ENCODE assay signal across 18 mouse cellular contexts in the genomic region with DNA sequence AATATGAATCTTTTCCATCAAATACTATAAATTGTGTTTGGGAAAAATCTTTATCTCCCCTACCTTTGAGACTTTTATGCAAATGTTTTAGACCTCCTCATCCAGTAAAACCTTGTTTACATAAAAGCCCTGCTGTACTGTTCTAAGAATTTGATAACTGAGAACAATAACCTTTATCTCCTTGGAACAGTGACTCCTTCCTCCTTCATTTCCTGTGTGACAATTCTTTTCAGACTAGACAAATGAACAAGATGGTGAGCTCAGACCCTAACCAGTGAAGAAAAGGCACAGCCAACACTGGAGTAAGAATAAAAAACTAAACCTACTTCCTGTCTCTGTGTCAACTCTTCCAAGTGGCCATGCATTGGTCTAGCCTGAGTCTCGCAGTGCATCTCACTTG.
A peak's percentile ranks its signal among the peaks of the same experiment; 100 is the strongest.
DNase-seq lines count a peak whose midpoint lies in the region; ATAC-seq and TF ChIP-seq lines count a peak whose summit lies in the region.
"Had no signal": no experiment of that assay in that cellular context is flagged by ENCODE, and none has a peak within 500 bp of the region (broad histone marks: within the 10 kb centered on the region; RNA-seq: fewer than 3 reads in every experiment).

No protein-coding gene starts in this region.

- H3K4me1 ChIP-seq in heart, embryonic 13.5 days: peaks cover 57% of the 10 kb centered on the region
- peaks cover 31% of the 10 kb centered on the region for H3K4me1 ChIP-seq in midbrain, embryonic 10.5 days
- H3K4me1 ChIP-seq in midbrain, postnatal 0 days (ENCODE audit: insufficient read depth, low read length): no peaks in the 10 kb centered on the region

- no peaks in the 10 kb centered on the region for H3K36me3 ChIP-seq in heart, embryonic 13.5 days
- H3K36me3 ChIP-seq in midbrain, embryonic 10.5 days: no peaks in the 10 kb centered on the region
- no peaks in the 10 kb centered on the region for H3K36me3 ChIP-seq in midbrain, postnatal 0 days (ENCODE audit: insufficient read depth, low read length)
- H3K36me3 ChIP-seq: forebrain, embryonic 12.5 days had no signal

- H3K27ac ChIP-seq in heart, embryonic 13.5 days (replicated peaks): 0 out of 2 replicates have a peak overlapping the region, but pooled peaks have one; percentile 2
- peak overlapping the region; percentile 63 for H3K27ac ChIP-seq in layer of hippocampus, adult 2 months
- peak overlapping the region; percentile 62 for H3K27ac ChIP-seq in midbrain, embryonic 10.5 days (replicated peaks)
- H3K27ac ChIP-seq in midbrain, postnatal 0 days (ENCODE audit: low read depth, low read length): no peak overlapping the region
- H3K27ac ChIP-seq: forebrain, embryonic 12.5 days; liver, embryonic 14.5 days; stomach, postnatal 0 days had no signal

- no peak for TF ChIP-seq CTCF in layer of hippocampus, adult 2 months (conservative IDR thresholded peaks at IDR 0.05)
- no peak for TF ChIP-seq CTCF in midbrain, postnatal 0 days (IDR thresholded peaks at IDR 0.05)

- H3K9me3 ChIP-seq in heart, embryonic 13.5 days: no peaks in the 10 kb centered on the region
- no peaks in the 10 kb centered on the region for H3K9me3 ChIP-seq in midbrain, embryonic 10.5 days (replicated peaks)
- H3K9me3 ChIP-seq in midbrain, postnatal 0 days (ENCODE audit: low read length): no peaks in the 10 kb centered on the region
- H3K9me3 ChIP-seq: forebrain, embryonic 12.5 days had no signal

- ATAC-seq in heart, embryonic 13.5 days (ENCODE audit: extremely low read depth, insufficient number of reproducible peaks, low FRiP score, low TSS enrichment): no peak
- no peak for ATAC-seq in midbrain, postnatal 0 days (ENCODE audit: low FRiP score)

- no peak overlapping the region for H3K4me2 ChIP-seq in heart, embryonic 13.5 days
- no peak overlapping the region for H3K4me2 ChIP-seq in midbrain, postnatal 0 days (ENCODE audit: low read depth, low read length, poor library complexity, severe bottlenecking)
- H3K4me2 ChIP-seq: forebrain, embryonic 12.5 days had no signal

- WGBS in heart, embryonic 13.5 days: 59% methylated on average over 1 of the region's 1 CpGs
- WGBS in midbrain, embryonic 10.5 days: 82% methylated on average over 1 of the region's 1 CpGs
- WGBS in midbrain, postnatal 0 days: 92% methylated on average over 1 of the region's 1 CpGs

- intact Hi-C loops in heart, postnatal 10 days (cut with DNase I): loop anchor here (2.0 kb wide), 2 partner anchors 27 to 49 kb away; no protein-coding TSS in a partner anchor

- no peaks in the 10 kb centered on the region for H3K27me3 ChIP-seq in heart, embryonic 13.5 days (replicated peaks)
- H3K27me3 ChIP-seq in midbrain, embryonic 10.5 days (ENCODE audit: low read depth, poor library complexity, severe bottlenecking): no peaks in the 10 kb centered on the region
- H3K27me3 ChIP-seq in midbrain, postnatal 0 days (ENCODE audit: insufficient read depth, low read length): no peaks in the 10 kb centered on the region
- H3K27me3 ChIP-seq: forebrain, embryonic 12.5 days had no signal

- H3K4me3 ChIP-seq in heart, embryonic 13.5 days: no peak overlapping the region
- no peak overlapping the region for H3K4me3 ChIP-seq in layer of hippocampus, adult 2 months
- no peak overlapping the region for H3K4me3 ChIP-seq in midbrain, embryonic 10.5 days
- H3K4me3 ChIP-seq in midbrain, postnatal 0 days (ENCODE audit: low read depth, low read length): no peak overlapping the region
- H3K4me3 ChIP-seq: forebrain, embryonic 12.5 days had no signal

- no peak overlapping the region for H3K9ac ChIP-seq in heart, embryonic 13.5 days
- no peak overlapping the region for H3K9ac ChIP-seq in midbrain, postnatal 0 days (replicated peaks; ENCODE audit: low read length, poor library complexity, severe bottlenecking)
- H3K9ac ChIP-seq: forebrain, embryonic 12.5 days; liver, embryonic 14.5 days had no signal

- DNase-seq in heart, postnatal 10 days: no peak
- no peak for DNase-seq in layer of hippocampus, adult 2 months (ENCODE audit: low spot score in 2 of 2)
- no peak for DNase-seq in layer of hippocampus, adult 18-20 months (ENCODE audit: low spot score in 2 of 2)
- DNase-seq in midbrain, embryonic 10.5 days (ENCODE audit: low spot score): no peak
- DNase-seq in midbrain, postnatal 0 days (ENCODE audit: low spot score): no peak
- DNase-seq in spleen, postnatal 10 days (ENCODE audit: low spot score in 2 of 2): no peak
- no peak for DNase-seq in natural killer cell, adult 2 months (ENCODE audit: low spot score in 2 of 2)
- DNase-seq: B cell, adult 2 months; cerebellum, adult 8-10 months; gastrocnemius, postnatal 14 days; heart, postnatal 4 days; kidney, adult 2 months; lung, postnatal 14 days; right cerebral cortex, postnatal 4 days had no signal
